Mouse (Mus musculus): ENCODE results near the gene Ssbp4.

- TF ChIP-seq FLI1 (IDR thresholded peaks at IDR 0.05; ENCODE audit: low read length) (no peak), GATA1 (IDR thresholded peaks at IDR 0.05; ENCODE audit: borderline replicate concordance, low read length) (no peak)
Measured at GRCm38 (mm10) chr8:70609368-70609848, 736 bp upstream of the Ssbp4 start.
